Mouse (Mus musculus) kidney, embryonic 15.5 days (tissue): ENCODE data around the gene B3gnt2. TPM values are rescaled to one million over a fixed set of nuclear protein-coding genes. Genes with fewer than 3 reads are reported as not detected.
A peak's percentile ranks its signal among the peaks of the same experiment; 100 is the strongest.

Experiments
- ATAC-seq: fragments of 200-750 bp; cut with Nextera tagmentation; replicated peaks from 2 replicates; pipeline ENCODE4 v1.8.0; 2017; ENCODE audit warnings: moderate TSS enrichment; ENCODE audit not compliant: low FRiP score
- H3K27ac ChIP-seq: fragments of 300-500 bp; sonication (generic); 2 replicates; pipeline ENCODE4 v1.5.1; 2015; ENCODE audit warnings: mild to moderate bottlenecking, inconsistent platforms
- H3K27me3 ChIP-seq: fragments of 300-500 bp; sonication (generic); 2 replicates; pipeline ENCODE4 v1.6.1; 2015; ENCODE audit warnings: inconsistent platforms
- H3K36me3 ChIP-seq: fragments of 300-500 bp; sonication (generic); 2 replicates; pipeline ENCODE4 v1.6.1; 2015; ENCODE audit warnings: inconsistent platforms
- H3K4me1 ChIP-seq: fragments of 300-500 bp; sonication (generic); 2 replicates; pipeline ENCODE4 v1.6.1; 2015; ENCODE audit warnings: inconsistent platforms
- H3K4me2 ChIP-seq: fragments of 300-500 bp; sonication (generic); 2 replicates; pipeline ENCODE4 v1.6.1; 2015; ENCODE audit warnings: moderate library complexity, mild to moderate bottlenecking, inconsistent platforms
- H3K4me3 ChIP-seq: fragments of 300-500 bp; sonication (generic); replicated peaks from 2 replicates; pipeline ENCODE4 v1.5.1; 2015; ENCODE audit warnings: mild to moderate bottlenecking, inconsistent platforms
- H3K9ac ChIP-seq: fragments of 300-500 bp; sonication (generic); 2 replicates; pipeline ENCODE4 v1.6.1; 2015; ENCODE audit warnings: mild to moderate bottlenecking, inconsistent platforms
- H3K9me3 ChIP-seq: fragments of 300-500 bp; sonication (generic); replicated peaks from 2 replicates; pipeline ENCODE4 v1.6.1; 2016; ENCODE audit warnings: inconsistent platforms
- WGBS: fragments of 180-500 bp; shearing (Covaris S2); methylation state at CpG from one replicate; pipeline ENCODE4 v1.1.7; 2015; ENCODE audit warnings: mixed read lengths; 5-methylcytosine and 5-hydroxymethylcytosine counted together
- polyA plus RNA-seq: library from polyadenylated mRNA; unstranded; fragments of >200 nt; fragmentation: Nextera tagmentation; extraction: Ambion mirVana; gene quantifications from 2 replicates; pipeline ENCODE4 v1.2.1, GENCODE M21; 2015

Gene B3gnt2
- polyA plus RNA-seq, 1 experiment from 2014 or later = 9.3 TPM

DNA sequence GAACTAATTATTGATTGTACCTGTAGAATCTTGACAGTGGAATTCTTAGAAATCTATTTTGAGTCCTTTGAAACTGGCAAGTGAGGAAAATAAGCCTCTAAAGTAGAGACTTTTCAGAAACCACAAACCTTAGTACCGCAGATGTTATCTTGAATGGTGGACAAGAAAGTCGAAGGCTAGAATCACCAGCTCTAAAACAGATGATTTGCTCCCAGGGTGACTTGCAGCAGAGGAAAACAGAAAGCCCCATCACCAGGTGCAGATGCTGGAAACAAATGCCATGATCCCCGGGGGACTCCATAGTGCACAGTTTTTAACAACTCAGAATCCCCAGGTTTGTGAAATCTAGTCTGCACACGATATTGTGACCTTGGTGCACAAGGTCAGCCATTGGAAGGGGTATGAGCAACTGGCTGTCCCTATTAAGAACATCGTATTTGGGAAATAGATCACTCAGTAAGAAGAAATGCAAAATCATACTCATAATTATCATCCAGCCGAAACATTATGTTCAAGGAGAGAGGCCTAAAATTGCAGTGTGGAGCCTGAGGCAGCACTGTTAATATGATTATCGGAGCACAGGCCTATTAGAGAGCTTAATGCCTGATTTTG is 5.0 kb upstream of the B3gnt2 start:
- H3K9ac ChIP-seq = no peak overlapping the region
- no peak overlapping the region for H3K27ac ChIP-seq
- no peak overlapping the region for H3K4me2 ChIP-seq
- WGBS = 89% methylated on average over 7 of the region's 7 CpGs
- no peaks in the 10 kb centered on the region for H3K9me3 ChIP-seq
- peaks cover 1% of the 10 kb centered on the region; the same call in 1 of the 2 replicates for H3K4me1 ChIP-seq
- ATAC-seq = no peak
- H3K4me3 ChIP-seq = no peak overlapping the region
- H3K36me3 ChIP-seq = no peaks in the 10 kb centered on the region
- H3K27me3 ChIP-seq = peaks cover 17% of the 10 kb centered on the region

DNA sequence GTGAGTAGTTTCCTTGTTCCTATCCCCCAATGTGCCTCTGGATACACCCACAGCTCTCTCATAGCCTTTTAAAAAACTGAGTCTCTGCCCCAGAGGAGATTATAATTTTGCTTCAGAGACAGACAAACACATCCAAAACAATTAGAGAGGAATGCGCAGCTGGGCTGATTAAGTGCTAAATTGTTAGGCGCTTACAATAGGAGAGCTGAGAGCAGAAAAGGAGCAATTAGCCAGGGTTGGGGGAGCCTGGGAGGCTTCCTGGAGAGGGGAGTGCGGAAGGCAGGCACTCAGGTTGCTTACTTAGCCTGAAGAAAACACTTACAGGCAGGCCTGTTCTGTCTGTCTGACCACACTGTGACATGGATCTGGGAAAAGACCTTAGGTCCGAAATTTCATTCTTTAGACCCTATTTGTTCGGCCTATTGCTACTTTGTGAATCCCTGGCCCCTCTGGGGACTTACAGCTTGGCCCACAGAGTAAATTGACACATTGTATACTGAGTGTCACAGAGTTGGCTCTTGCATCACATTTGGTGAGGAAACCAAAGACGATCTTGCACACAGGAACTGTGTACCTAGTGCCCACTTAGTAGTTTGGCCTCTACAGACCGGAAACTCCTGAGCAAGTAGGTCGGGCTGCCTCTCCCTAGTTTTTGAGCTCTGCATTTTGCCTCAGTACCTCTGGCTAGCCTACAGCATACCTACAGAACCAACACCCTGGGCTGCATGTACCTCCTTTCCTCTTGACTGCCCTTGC is 3.7 kb upstream of the B3gnt2 start:
- Histone ChIP-seq H3K36me3 (no peaks in the 10 kb centered on the region), H3K9ac (no peak overlapping the region), H3K9me3 (no peaks in the 10 kb centered on the region), H3K27ac (no peak overlapping the region), H3K4me3 (no peak overlapping the region), H3K4me2 (no peak overlapping the region), H3K4me1 (peaks cover 11% of the 10 kb centered on the region), H3K27me3 (peaks cover 17% of the 10 kb centered on the region)
- 62% methylated on average over 8 of the region's 8 CpGs for WGBS
- no peak for ATAC-seq

- ATAC-seq = no peak
- no peak overlapping the region for H3K4me2 ChIP-seq
- WGBS = 51% methylated on average over 4 of the region's 4 CpGs
- H3K9me3 ChIP-seq = no peaks in the 10 kb centered on the region
- peaks cover 25% of the 10 kb centered on the region for H3K27me3 ChIP-seq
- H3K36me3 ChIP-seq = no peaks in the 10 kb centered on the region
- no peak overlapping the region for H3K27ac ChIP-seq
- peaks cover 16% of the 10 kb centered on the region for H3K4me1 ChIP-seq
- no peak overlapping the region for H3K4me3 ChIP-seq
- no peak overlapping the region for H3K9ac ChIP-seq
These were observed 2.8 kb upstream of the B3gnt2 start for GRCm38 (mm10) chr11:22863581-22863980.

DNA sequence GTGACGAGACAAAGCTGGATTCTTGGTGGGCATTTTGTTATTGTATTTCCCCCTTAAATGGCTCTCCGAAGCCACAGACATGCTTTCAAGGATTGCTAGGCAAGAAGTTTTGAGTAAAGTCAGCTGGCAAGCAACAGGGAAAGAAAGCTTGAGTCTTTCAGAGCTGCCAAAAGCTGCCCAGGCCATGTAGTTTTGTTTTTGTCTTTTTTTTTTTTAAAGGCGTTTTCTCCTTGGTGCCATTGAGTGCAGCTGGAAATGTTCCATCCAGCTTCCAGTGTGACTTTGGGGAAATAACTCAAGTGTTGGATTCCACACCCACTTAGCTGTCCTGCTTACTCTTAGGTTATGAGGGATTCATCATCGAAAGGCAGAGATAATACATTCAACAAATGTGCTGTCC is 554 bp upstream of the B3gnt2 start:
- Histone ChIP-seq H3K27me3 (peaks cover 42% of the 10 kb centered on the region), H3K4me1 (peaks cover 27% of the 10 kb centered on the region), H3K4me2 (peak overlapping the region; percentile 87; the same call in 1 of the 2 replicates), H3K27ac (no peak overlapping the region), H3K9me3 (no peaks in the 10 kb centered on the region), H3K36me3 (no peaks in the 10 kb centered on the region), H3K9ac (no peak overlapping the region), H3K4me3 (no peak overlapping the region)
- ATAC-seq = no peak
- WGBS = 64% methylated on average over 4 of the region's 4 CpGs

- peak; percentile 97 for ATAC-seq
- peak overlapping the region; percentile 90 for H3K27ac ChIP-seq
- H3K4me2 ChIP-seq = peak overlapping the region; percentile 87
- peaks cover 27% of the 10 kb centered on the region for H3K4me1 ChIP-seq
- H3K9me3 ChIP-seq = no peaks in the 10 kb centered on the region
- WGBS = under 1% methylated on average over 44 of the region's 55 CpGs
- H3K9ac ChIP-seq = peak overlapping the region; percentile 76
- H3K4me3 ChIP-seq = peak overlapping the region; percentile 84
- peaks cover 42% of the 10 kb centered on the region for H3K27me3 ChIP-seq
- H3K36me3 ChIP-seq = no peaks in the 10 kb centered on the region
These were observed 977 bp downstream of the B3gnt2 start for GRCm38 (mm10) chr11:22859633-22860334.

DNA sequence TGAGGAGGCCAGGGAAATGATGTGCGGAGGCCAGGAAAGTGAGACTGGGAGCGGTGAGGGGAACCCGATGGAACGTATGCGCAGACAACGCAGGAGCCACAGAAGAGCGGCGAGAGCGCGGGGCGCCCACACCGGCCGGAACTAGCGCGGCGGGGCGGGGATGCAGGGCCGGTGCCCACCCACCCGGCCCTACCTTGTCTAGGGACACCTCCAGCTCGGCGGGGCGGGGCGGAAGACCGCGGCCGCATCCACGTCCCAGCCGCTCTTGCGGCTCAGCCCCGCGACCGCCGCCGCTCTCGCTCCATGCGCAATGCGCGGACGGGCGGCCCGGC is 1.5 kb downstream of the B3gnt2 start:
- Histone ChIP-seq H3K9ac (peak overlapping the region; percentile 76), H3K27me3 (peaks cover 42% of the 10 kb centered on the region)

DNA sequence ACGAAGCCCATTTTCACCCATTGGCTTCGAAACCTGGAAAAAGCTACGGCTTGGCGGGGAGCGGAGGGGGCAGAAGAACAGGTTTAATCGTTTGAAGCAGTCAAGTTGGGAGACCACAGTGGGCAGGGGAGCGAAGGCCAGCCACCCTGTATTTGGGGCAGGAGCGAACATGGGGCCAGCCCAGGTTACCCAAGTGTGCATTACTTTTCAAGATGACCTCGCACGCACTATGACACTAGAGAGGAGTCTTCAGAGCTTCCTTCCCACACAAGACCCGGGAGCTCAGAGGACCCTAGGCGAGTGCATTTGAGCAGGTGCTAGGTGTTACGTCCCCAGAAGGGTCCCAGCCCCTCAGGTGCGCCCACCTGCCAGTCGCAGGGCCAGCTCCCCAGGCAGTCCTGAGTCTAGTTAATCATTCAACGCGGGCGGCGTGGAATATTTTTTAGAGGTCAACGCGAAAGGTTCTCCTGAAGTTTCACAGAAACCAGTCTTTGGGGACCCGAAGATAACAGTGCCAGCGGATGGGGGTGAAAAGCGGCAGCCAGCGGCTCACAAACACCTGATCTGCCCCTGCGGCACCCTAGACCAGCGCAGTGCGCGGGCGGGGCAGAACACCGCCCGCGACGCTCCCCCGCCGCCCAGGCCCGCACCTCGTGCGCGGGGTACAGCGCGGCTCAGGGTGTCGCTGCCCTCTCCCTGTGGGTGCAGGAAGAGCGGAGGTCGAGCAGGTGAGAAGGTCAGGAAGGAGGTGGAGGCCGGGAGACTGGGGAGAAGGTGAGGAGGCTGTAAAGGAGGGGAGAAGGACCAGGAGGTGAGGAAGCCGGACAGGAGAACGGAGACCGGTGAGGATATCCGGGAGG is 2.1 kb downstream of the B3gnt2 start:
- Histone ChIP-seq H3K27me3 (peaks cover 41% of the 10 kb centered on the region), H3K9ac (peak overlapping the region; percentile 76), H3K4me3 (peak overlapping the region; percentile 84), H3K4me1 (peaks cover 27% of the 10 kb centered on the region), H3K9me3 (no peaks in the 10 kb centered on the region), H3K27ac (peak overlapping the region; percentile 90), H3K36me3 (no peaks in the 10 kb centered on the region), H3K4me2 (peak overlapping the region; percentile 87)
- ATAC-seq = peak; percentile 20
- WGBS = 2% methylated on average over 50 of the region's 50 CpGs

More for the DNA sequence above, 1.5 kb downstream of the B3gnt2 start:
- peak overlapping the region; percentile 84 for H3K4me3 ChIP-seq
- 0% methylated on average over 35 of the region's 41 CpGs for WGBS
- peaks cover 27% of the 10 kb centered on the region for H3K4me1 ChIP-seq
- H3K36me3 ChIP-seq = no peaks in the 10 kb centered on the region
- ATAC-seq = peak; percentile 82
- H3K9me3 ChIP-seq = no peaks in the 10 kb centered on the region
- H3K27ac ChIP-seq = peak overlapping the region; percentile 90
- H3K4me2 ChIP-seq = peak overlapping the region; percentile 87

DNA sequence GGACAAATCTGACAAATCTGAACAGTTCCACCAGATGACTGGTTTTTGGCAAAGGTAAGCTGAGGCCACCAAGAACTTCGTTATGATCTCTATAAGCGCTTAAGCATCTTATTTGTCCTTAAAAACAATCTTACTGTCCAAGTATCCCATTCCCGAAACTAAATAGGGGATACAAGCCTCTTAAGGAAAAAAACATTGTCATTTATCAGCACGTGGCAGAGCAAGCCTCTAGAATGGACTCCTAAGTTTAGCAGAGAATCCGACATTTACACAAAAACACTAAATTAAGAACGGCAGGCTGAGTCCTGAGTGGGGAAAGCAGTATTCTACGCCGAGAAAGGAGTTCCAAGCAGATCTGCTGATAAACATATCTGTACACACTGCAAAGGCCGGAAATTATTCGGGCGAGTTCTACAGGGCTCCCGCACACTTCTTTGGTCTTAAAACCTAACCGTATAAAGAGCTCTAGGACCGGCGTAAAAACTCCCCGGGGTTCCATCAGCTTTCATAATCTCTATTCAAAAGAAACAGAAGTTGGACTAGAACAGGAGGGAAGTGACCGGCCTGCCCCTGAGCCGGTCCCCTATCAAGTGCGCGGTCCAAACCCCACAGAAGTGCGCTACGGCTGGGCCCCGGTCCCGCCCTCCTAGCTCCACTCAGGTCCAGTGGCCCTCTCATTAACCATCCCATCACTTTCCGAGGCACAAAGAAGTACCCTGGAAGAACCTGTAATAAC is 2.9 kb downstream of the B3gnt2 start:
- Histone ChIP-seq H3K4me3 (peak overlapping the region; percentile 84), H3K9me3 (no peaks in the 10 kb centered on the region), H3K4me2 (peak overlapping the region; percentile 87), H3K27me3 (peaks cover 36% of the 10 kb centered on the region), H3K9ac (peak overlapping the region; percentile 76), H3K27ac (peak overlapping the region; percentile 90), H3K4me1 (peaks cover 32% of the 10 kb centered on the region), H3K36me3 (no peaks in the 10 kb centered on the region)
- no peak for ATAC-seq
- 18% methylated on average over 25 of the region's 25 CpGs for WGBS

- H3K36me3 ChIP-seq = no peaks in the 10 kb centered on the region
- no peaks in the 10 kb centered on the region for H3K9me3 ChIP-seq
- H3K4me3 ChIP-seq = peak overlapping the region; percentile 84; the same call in 1 of the 2 replicates
- 78% methylated on average over 5 of the region's 5 CpGs for whole genome bisulfite sequencing
- H3K4me2 ChIP-seq = peak overlapping the region; percentile 87; the same call in 1 of the 2 replicates
- peaks cover 36% of the 10 kb centered on the region for H3K4me1 ChIP-seq
- peaks cover 33% of the 10 kb centered on the region for H3K27me3 ChIP-seq
- H3K27ac ChIP-seq = no peak overlapping the region
- no peak overlapping the region for H3K9ac ChIP-seq
- no peak for ATAC-seq
These were observed 3.6 kb downstream of the B3gnt2 start for GRCm38 (mm10) chr11:22857106-22857704.

DNA sequence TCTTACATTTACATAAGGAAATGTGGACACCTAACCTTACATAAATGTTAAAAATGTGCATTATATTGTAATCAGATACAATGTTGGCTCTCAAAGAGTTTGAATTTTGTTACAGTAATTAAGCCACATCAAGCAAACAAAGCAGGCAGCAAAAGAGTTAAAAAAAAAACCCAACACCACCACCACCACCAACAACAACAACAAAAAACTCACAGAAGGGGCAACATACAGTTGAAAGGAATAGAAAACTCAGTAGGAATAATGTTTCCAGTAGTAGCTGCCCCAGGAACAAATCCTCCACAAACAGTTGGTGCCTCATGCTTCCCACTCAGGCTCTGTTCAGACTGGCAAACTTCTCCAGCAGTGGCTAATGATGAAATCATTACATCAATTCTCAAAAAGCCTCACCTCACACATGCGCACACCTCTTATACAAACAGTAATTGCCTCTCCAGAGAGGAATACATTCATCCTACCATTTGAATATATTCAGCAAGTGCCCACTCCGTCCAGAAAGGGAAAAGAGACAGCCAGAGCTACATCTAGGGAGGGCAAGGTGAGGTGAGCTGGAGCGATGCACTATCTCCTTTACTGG is 4.3 kb downstream of the B3gnt2 start:
- no peak overlapping the region for H3K4me2 ChIP-seq

More for the DNA sequence above, 4.3 kb downstream of the B3gnt2 start:
- no peak overlapping the region for H3K4me3 ChIP-seq
- peaks cover 36% of the 10 kb centered on the region for H3K4me1 ChIP-seq
- H3K9ac ChIP-seq = no peak overlapping the region
- no peak for ATAC-seq
- no peak overlapping the region for H3K27ac ChIP-seq
- H3K9me3 ChIP-seq = no peaks in the 10 kb centered on the region
- peaks cover 28% of the 10 kb centered on the region for H3K27me3 ChIP-seq
- WGBS = 80% methylated on average over 3 of the region's 3 CpGs
- H3K36me3 ChIP-seq = no peaks in the 10 kb centered on the region
